Mouse (Mus musculus) liver, postnatal 0 days (tissue): ENCODE measurements at regions not wholly inside any gene's neighbourhood (a gene's known extent, or its start where the extent isn't known, plus 50 kb on each side); places are given as distances from the start of the nearest gene placed in this dataset.
"Not testable (repeated sequence)": the region's sequence is repeated elsewhere in the genome, so short reads cannot be mapped to it uniquely, and the experiment has no call there.

ENCODE experiments used
- ATAC-seq: fragments of 200-750 bp; cut with Nextera tagmentation; 2 replicates; pipeline ENCODE4 v1.8.0; 2017; ENCODE audit warnings: mild to moderate bottlenecking, moderate library complexity
- DNase-seq: peaks from one replicate; pipeline ENCODE4 v3.0.0-alpha.2; 2016
- H3K27ac ChIP-seq: fragments of 300-500 bp; sonication (generic); 2 replicates; pipeline ENCODE4 v1.5.1; 2014; ENCODE audit warnings: antibody characterized with exemption, moderate library complexity, mild to moderate bottlenecking, low read depth
- H3K27me3 ChIP-seq: fragments of 300-500 bp; sonication (generic); 2 replicates; pipeline ENCODE4 v1.6.1; 2014; ENCODE audit warnings: low read length, control low read depth, mixed read lengths; ENCODE audit not compliant: insufficient read depth
- H3K36me3 ChIP-seq: fragments of 300-500 bp; sonication (generic); replicated peaks from 2 replicates; pipeline ENCODE4 v1.6.1; 2014; ENCODE audit warnings: mild to moderate bottlenecking, control low read depth, low read length, moderate library complexity, mixed read lengths; ENCODE audit not compliant: insufficient read depth
- H3K4me1 ChIP-seq: fragments of 300-500 bp; sonication (generic); 2 replicates; pipeline ENCODE4 v1.6.1; 2014; ENCODE audit warnings: antibody characterized with exemption, mild to moderate bottlenecking, control low read depth; ENCODE audit not compliant: insufficient read depth
- H3K4me2 ChIP-seq: fragments of 300-500 bp; sonication (generic); 2 replicates; pipeline ENCODE4 v1.6.1; 2014; ENCODE audit warnings: low read depth, mild to moderate bottlenecking, low read length, moderate library complexity, mixed read lengths
- H3K4me3 ChIP-seq: fragments of 300-500 bp; sonication (generic); 2 replicates; pipeline ENCODE4 v1.5.1; 2014; ENCODE audit warnings: low read depth, low read length
- H3K9ac ChIP-seq: fragments of 300-500 bp; sonication (generic); replicated peaks from 2 replicates; pipeline ENCODE4 v1.6.1; 2014; ENCODE audit warnings: mild to moderate bottlenecking, moderate library complexity
- H3K9me3 ChIP-seq: fragments of 300-500 bp; sonication (generic); 2 replicates; pipeline ENCODE4 v1.6.1; 2016; ENCODE audit warnings: mild to moderate bottlenecking, control low read depth, low read length, mixed read lengths
- CTCF ChIP-seq: sonication (generic); IDR thresholded peaks from 2 replicates; pipeline ENCODE4 v1.5.1; 2016; ENCODE audit warnings: antibody characterized with exemption, low read depth
- EP300 ChIP-seq: IDR thresholded peaks from 2 replicates; pipeline ENCODE4 v1.6.1; 2016; ENCODE audit warnings: antibody characterized with exemption, low read depth, mild to moderate bottlenecking
- WGBS: fragments of 180-500 bp; shearing (Covaris S2); extraction: QIAGEN DNeasy Blood & Tissue Kit; methylation state at CpG from one replicate; pipeline ENCODE4 v1.1.7; 2014; ENCODE audit not compliant: insufficient replicate concordance; 5-methylcytosine and 5-hydroxymethylcytosine counted together

DNA sequence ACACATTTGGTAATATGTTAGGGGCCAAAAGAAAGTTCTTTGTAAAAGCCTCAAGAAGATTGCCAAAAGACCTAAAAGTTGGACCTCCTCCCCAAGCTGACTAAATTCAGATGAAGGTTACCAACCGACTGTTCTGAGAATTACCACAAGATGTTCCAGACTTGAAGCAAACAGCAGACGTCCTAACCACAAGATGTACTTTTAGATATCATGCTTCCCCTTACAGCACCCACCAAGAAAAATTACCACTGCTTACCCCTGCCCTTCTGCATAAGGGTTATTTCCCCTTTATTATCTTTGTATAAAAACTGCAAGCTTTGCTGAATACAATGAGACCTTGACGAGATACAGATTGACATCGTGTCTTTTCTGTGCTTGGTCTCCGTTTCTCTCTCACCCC is 121.6 kb upstream of the Cst10 start:
- ATAC-seq (peak; percentile 75), DNase-seq (no peak)
- Histone ChIP-seq H3K4me3 (no peak overlapping the region), H3K9ac (no peak overlapping the region), H3K9me3 (peaks cover 3% of the 10 kb centered on the region; the same call in 1 of the 2 replicates), H3K27me3 (no peaks in the 10 kb centered on the region), H3K4me1 (no peaks in the 10 kb centered on the region), H3K4me2 (no peak overlapping the region), H3K36me3 (no peaks in the 10 kb centered on the region), H3K27ac (no peak overlapping the region)
- 42% methylated on average over 5 of the region's 5 CpGs for WGBS
- peak; percentile 80 for TF ChIP-seq EP300
- no peak for TF ChIP-seq CTCF

DNA sequence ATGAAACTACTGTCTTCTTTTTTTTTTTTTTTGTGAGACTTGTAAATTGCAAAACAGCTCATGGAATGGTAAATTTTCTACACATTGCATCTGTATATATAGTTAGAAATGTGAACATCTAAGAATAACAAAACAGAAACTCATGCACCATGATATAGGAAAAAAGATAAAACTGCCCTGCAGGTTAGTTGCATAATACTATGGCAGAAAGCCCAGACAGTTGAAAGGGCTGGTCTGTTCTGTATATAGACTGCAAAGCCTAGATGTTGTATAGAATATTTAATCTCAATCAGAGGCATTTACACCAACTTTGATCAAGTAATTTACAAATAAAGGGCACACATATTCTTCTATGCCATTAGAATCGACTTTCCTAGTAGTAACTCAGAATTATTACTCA is 120.7 kb upstream of the Cst10 start:
- H3K9ac ChIP-seq, result no peak overlapping the region
- no peak overlapping the region for H3K4me2 ChIP-seq
- no peaks in the 10 kb centered on the region for H3K27me3 ChIP-seq
- H3K36me3 ChIP-seq, result no peaks in the 10 kb centered on the region
- no peak overlapping the region for H3K4me3 ChIP-seq
- H3K27ac ChIP-seq, result no peak overlapping the region
- DNase-seq (no peak), ATAC-seq (no peak)
- TF ChIP-seq EP300 (no peak), CTCF (no peak)
- H3K4me1 ChIP-seq, result no peaks in the 10 kb centered on the region
- peaks cover 3% of the 10 kb centered on the region; the same call in 1 of the 2 replicates for H3K9me3 ChIP-seq
- 62% methylated on average over 1 of the region's 1 CpGs for WGBS

GRCm38 (mm10) chr2:149296936-149297335 is 107.9 kb upstream of the Cst10 start:
- H3K27me3 ChIP-seq, ATAC-seq, DNase-seq, H3K4me2 ChIP-seq, H3K4me3 ChIP-seq, H3K9me3 ChIP-seq, H3K36me3 ChIP-seq, H3K4me1 ChIP-seq, H3K27ac ChIP-seq, H3K9ac ChIP-seq: not testable (repeated sequence)
- 74% methylated on average over 2 of the region's 2 CpGs for WGBS

DNA sequence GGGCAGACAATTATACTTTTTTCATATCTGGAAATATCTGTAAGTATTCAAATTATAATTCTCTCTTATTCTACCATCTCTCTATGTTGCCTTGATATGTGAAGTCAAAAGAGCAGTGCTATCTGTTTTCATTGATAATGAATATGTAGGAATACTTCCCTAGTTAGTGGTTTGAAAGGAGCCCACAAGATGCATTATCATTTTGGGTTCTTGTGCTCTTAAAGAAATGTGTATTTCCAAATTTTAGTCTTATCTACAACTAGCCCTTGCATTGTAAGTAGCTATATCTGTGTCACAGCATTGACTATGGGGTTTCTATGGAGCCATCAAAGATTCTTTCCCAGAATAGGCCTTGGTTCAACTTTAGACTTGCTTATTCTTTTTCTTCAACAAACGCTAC is 99.3 kb upstream of the Cst10 start:
- Histone ChIP-seq H3K9ac (no peak overlapping the region), H3K4me3 (no peak overlapping the region), H3K36me3 (no peaks in the 10 kb centered on the region), H3K4me2 (no peak overlapping the region), H3K4me1 (no peaks in the 10 kb centered on the region), H3K27me3 (no peaks in the 10 kb centered on the region), H3K9me3 (0 out of 2 replicates have a peak, but pooled peaks cover 3% of the 10 kb centered on the region), H3K27ac (no peak overlapping the region)
- no peak for TF ChIP-seq CTCF
- no peak for TF ChIP-seq EP300
- WGBS, result 76% methylated on average over 1 of the region's 1 CpGs
- DNase-seq (no peak), ATAC-seq (no peak)

GRCm38 (mm10) chr2:149350239-149350811 is 54.5 kb upstream of the Cst10 start:
- 6% methylated on average over 3 of the region's 3 CpGs for WGBS
- H3K27ac ChIP-seq, result no peak overlapping the region
- no peaks in the 10 kb centered on the region for H3K27me3 ChIP-seq
- H3K4me2 ChIP-seq, result no peak overlapping the region
- no peaks in the 10 kb centered on the region for H3K36me3 ChIP-seq
- no peak overlapping the region for H3K4me3 ChIP-seq
- TF ChIP-seq CTCF (peak; percentile 73), EP300 (no peak)
- no peaks in the 10 kb centered on the region for H3K9me3 ChIP-seq
- no peaks in the 10 kb centered on the region for H3K4me1 ChIP-seq
- no peak overlapping the region for H3K9ac ChIP-seq
- ATAC-seq (no peak), DNase-seq (peak; percentile 25)
